Mouse (Mus musculus): ENCODE measurements around the gene Slc12a4. TPM values are rescaled to one million over a fixed set of nuclear protein-coding genes. Genes with fewer than 3 reads are reported as not detected.

The Slc12a4 gene
- total and polyA plus RNA-seq, 3 experiments = 35.0 to 54.6 (median 38.1) TPM

GRCm38 (mm10) chr8:105933762-105934161 is 32.1 kb downstream of the Slc12a4 start, which contains the start of gene Ctrl:
Ctrl (minus strand) TSS chr8:105933862.
- no peak for DNase-seq
- intact Hi-C loops (cut with DNase I) = loop anchor here (5.0 kb wide), 1 partner anchor 81 kb away; the partner anchor contains the start of gene Cenpt
- H3K4me3 ChIP-seq = no peak within 1 kb of the TSS
- WGBS = 96% methylated on average over 2 of the region's 2 CpGs
- H3K27me3 ChIP-seq (ENCODE audit: control insufficient read depth, insufficient read depth, low read length) = no peaks in the 10 kb centered on the region
- no peak within 1 kb of the TSS for H3K9ac ChIP-seq (ENCODE audit: low read depth, low read length)
- H3K79me2 ChIP-seq (replicated peaks; ENCODE audit: control insufficient read depth, insufficient read depth, low read length) = no peaks in the 10 kb centered on the region
- peaks cover 4% of the 10 kb centered on the region for H3K4me1 ChIP-seq (ENCODE audit: control insufficient read depth, insufficient read depth, low read length)
- no peaks in the 10 kb centered on the region for H3K36me3 ChIP-seq (ENCODE audit: control insufficient read depth, insufficient read depth, low read length)
- H3K27ac ChIP-seq = no peak within 1 kb of the TSS
- TF ChIP-seq CTCF (IDR thresholded peaks at IDR 0.05) (no peak), EP300 (IDR thresholded peaks at IDR 0.05; ENCODE audit: insufficient read depth, low read depth, low read length) (no peak), POLR2A (IDR thresholded peaks at IDR 0.05; ENCODE audit: insufficient read depth, low read depth, low read length) (no peak)

- intact Hi-C loops (cut with DNase I) = loop anchor here (5.0 kb wide), 1 partner anchor 80 kb away; the partner anchor contains the start of gene Cenpt
- H3K36me3 ChIP-seq (ENCODE audit: control insufficient read depth, insufficient read depth, low read length) = no peaks in the 10 kb centered on the region
- H3K4me3 ChIP-seq = no peak overlapping the region
- WGBS = 91% methylated on average over 11 of the region's 11 CpGs
- DNase-seq = no peak
- H3K27me3 ChIP-seq (ENCODE audit: control insufficient read depth, insufficient read depth, low read length) = no peaks in the 10 kb centered on the region
- H3K4me1 ChIP-seq (ENCODE audit: control insufficient read depth, insufficient read depth, low read length) = peaks cover 3% of the 10 kb centered on the region; the same call in 1 of the 2 replicates
- TF ChIP-seq EP300 (IDR thresholded peaks at IDR 0.05; ENCODE audit: insufficient read depth, low read depth, low read length) = no peak
- no peak for TF ChIP-seq CTCF (IDR thresholded peaks at IDR 0.05)
- no peak for TF ChIP-seq POLR2A (IDR thresholded peaks at IDR 0.05; ENCODE audit: insufficient read depth, low read depth, low read length)
- H3K9ac ChIP-seq (ENCODE audit: low read depth, low read length) = no peak overlapping the region
- no peaks in the 10 kb centered on the region for H3K79me2 ChIP-seq (replicated peaks; ENCODE audit: control insufficient read depth, insufficient read depth, low read length)
- no peak overlapping the region for H3K27ac ChIP-seq
Observed at GRCm38 (mm10) chr8:105932525-105932924, 33.4 kb downstream of the Slc12a4 start.

- H3K36me3 ChIP-seq (ENCODE audit: control insufficient read depth, insufficient read depth, low read length) = no peaks in the 10 kb centered on the region
- no peak overlapping the region for H3K27ac ChIP-seq
- H3K9ac ChIP-seq (ENCODE audit: low read depth, low read length) = no peak overlapping the region
- H3K4me1 ChIP-seq (ENCODE audit: control insufficient read depth, insufficient read depth, low read length) = no peaks in the 10 kb centered on the region
- no peak for DNase-seq
- intact Hi-C loops (cut with DNase I) = loop anchor here (5.0 kb wide), 1 partner anchor 79 kb away; the partner anchor contains the start of gene Cenpt
- WGBS = 96% methylated on average over 3 of the region's 3 CpGs
- TF ChIP-seq POLR2A (IDR thresholded peaks at IDR 0.05; ENCODE audit: insufficient read depth, low read depth, low read length) = no peak
- no peak for TF ChIP-seq EP300 (IDR thresholded peaks at IDR 0.05; ENCODE audit: insufficient read depth, low read depth, low read length)
- TF ChIP-seq CTCF (IDR thresholded peaks at IDR 0.05) = no peak
- no peak overlapping the region for H3K4me3 ChIP-seq
- H3K27me3 ChIP-seq (ENCODE audit: control insufficient read depth, insufficient read depth, low read length) = no peaks in the 10 kb centered on the region
- H3K79me2 ChIP-seq (replicated peaks; ENCODE audit: control insufficient read depth, insufficient read depth, low read length) = no peaks in the 10 kb centered on the region
Observed at GRCm38 (mm10) chr8:105931271-105931670, 34.6 kb downstream of the Slc12a4 start.

- TF ChIP-seq POLR2A (IDR thresholded peaks at IDR 0.05; ENCODE audit: insufficient read depth, low read depth, low read length) (no peak), EP300 (IDR thresholded peaks at IDR 0.05; ENCODE audit: insufficient read depth, low read depth, low read length) (peak; percentile 92), CTCF (IDR thresholded peaks at IDR 0.05) (peak; percentile 99)
- H3K79me2 ChIP-seq (replicated peaks; ENCODE audit: control insufficient read depth, insufficient read depth, low read length) = no peaks in the 10 kb centered on the region
- no peaks in the 10 kb centered on the region for H3K4me1 ChIP-seq (ENCODE audit: control insufficient read depth, insufficient read depth, low read length)
- no peaks in the 10 kb centered on the region for H3K27me3 ChIP-seq (ENCODE audit: control insufficient read depth, insufficient read depth, low read length)
- intact Hi-C loops (cut with DNase I) = loop anchor here (1.0 to 5.0 kb wide), 3 partner anchors 78 to 216 kb away; partner anchors contain the start of gene Cenpt
- H3K27ac ChIP-seq = no peak overlapping the region
- H3K36me3 ChIP-seq (ENCODE audit: control insufficient read depth, insufficient read depth, low read length) = no peaks in the 10 kb centered on the region
- no peak overlapping the region for H3K4me3 ChIP-seq
- peak; percentile 79 to 92 for DNase-seq
- H3K9ac ChIP-seq (ENCODE audit: low read depth, low read length) = no peak overlapping the region
- 20% methylated on average over 8 of the region's 8 CpGs for WGBS
Observed at GRCm38 (mm10) chr8:105930602-105931001, 35.3 kb downstream of the Slc12a4 start.

- intact Hi-C loops (cut with DNase I) = no loop called here
- H3K79me2 ChIP-seq (replicated peaks; ENCODE audit: control insufficient read depth, insufficient read depth, low read length) = no peaks in the 10 kb centered on the region; the same call in 1 of the 2 replicates
- WGBS = 73% methylated on average over 3 of the region's 3 CpGs
- no peak overlapping the region for H3K9ac ChIP-seq (ENCODE audit: low read depth, low read length)
- DNase-seq = no peak
- H3K4me1 ChIP-seq (ENCODE audit: control insufficient read depth, insufficient read depth, low read length) = no peaks in the 10 kb centered on the region; the same call in 1 of the 2 replicates
- no peak for TF ChIP-seq POLR2A (IDR thresholded peaks at IDR 0.05; ENCODE audit: insufficient read depth, low read depth, low read length)
- TF ChIP-seq CTCF (IDR thresholded peaks at IDR 0.05) = no peak
- TF ChIP-seq EP300 (IDR thresholded peaks at IDR 0.05; ENCODE audit: insufficient read depth, low read depth, low read length) = no peak
- no peak overlapping the region for H3K27ac ChIP-seq
- no peak overlapping the region for H3K4me3 ChIP-seq
- no peaks in the 10 kb centered on the region for H3K27me3 ChIP-seq (ENCODE audit: control insufficient read depth, insufficient read depth, low read length)
- H3K36me3 ChIP-seq (ENCODE audit: control insufficient read depth, insufficient read depth, low read length) = no peaks in the 10 kb centered on the region
Observed at GRCm38 (mm10) chr8:105925123-105925522, 40.8 kb downstream of the Slc12a4 start.

- no peak for TF ChIP-seq POLR2A (IDR thresholded peaks at IDR 0.05; ENCODE audit: insufficient read depth, low read depth, low read length)
- no peak for TF ChIP-seq CTCF (IDR thresholded peaks at IDR 0.05)
- TF ChIP-seq EP300 (IDR thresholded peaks at IDR 0.05; ENCODE audit: insufficient read depth, low read depth, low read length) = no peak
Observed at GRCm38 (mm10) chr8:105919390-105919789, 46.5 kb downstream of the Slc12a4 start.

More at GRCm38 (mm10) chr8:105919390-105919789, 46.5 kb downstream of the Slc12a4 start:
- H3K27ac ChIP-seq = no peak overlapping the region
- no peaks in the 10 kb centered on the region; the same call in none of the 2 replicates for H3K4me1 ChIP-seq (ENCODE audit: control insufficient read depth, insufficient read depth, low read length)
- H3K27me3 ChIP-seq (ENCODE audit: control insufficient read depth, insufficient read depth, low read length) = no peaks in the 10 kb centered on the region
- H3K9ac ChIP-seq (ENCODE audit: low read depth, low read length) = no peak overlapping the region
- peaks cover 6% of the 10 kb centered on the region; the same call in 1 of the 2 replicates for H3K79me2 ChIP-seq (replicated peaks; ENCODE audit: control insufficient read depth, insufficient read depth, low read length)
- no peak for DNase-seq
- H3K36me3 ChIP-seq (ENCODE audit: control insufficient read depth, insufficient read depth, low read length) = no peaks in the 10 kb centered on the region
- 47% methylated on average over 3 of the region's 3 CpGs for WGBS
- intact Hi-C loops (cut with DNase I) = no loop called here
- no peak overlapping the region for H3K4me3 ChIP-seq
